Mouse (Mus musculus): ENCODE results near the gene BC107364.

DNA sequence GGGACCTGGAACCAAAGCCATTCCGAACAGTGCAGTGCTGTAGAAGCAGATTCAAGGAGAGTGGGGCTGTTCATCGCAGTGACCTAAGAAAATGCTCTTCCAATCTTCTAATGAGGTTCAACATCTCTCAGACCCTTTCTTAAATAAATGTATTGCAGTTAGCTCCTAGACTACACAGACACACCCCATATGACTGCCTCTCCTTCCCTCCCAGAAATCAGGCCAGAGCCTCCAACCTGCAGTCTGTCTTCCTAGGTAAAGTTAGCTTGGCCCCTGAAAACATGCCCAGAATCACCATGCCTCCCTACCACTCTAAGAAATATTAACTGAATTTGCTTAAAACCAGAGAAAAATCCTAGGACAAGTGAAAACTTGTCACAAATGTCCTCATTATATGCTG, 33.3 kb upstream of the BC107364 start:
- TF ChIP-seq CTCF (IDR thresholded peaks at IDR 0.05; ENCODE audit: insufficient read depth, low read length) (no peak), POLR2A (IDR thresholded peaks at IDR 0.05; ENCODE audit: borderline replicate concordance, extremely low read depth, low read depth, low read length) (no peak)

Data from lung, adult 2 months (tissue).